ENCODE assay signal across 26 mouse cellular contexts in the genomic region with DNA sequence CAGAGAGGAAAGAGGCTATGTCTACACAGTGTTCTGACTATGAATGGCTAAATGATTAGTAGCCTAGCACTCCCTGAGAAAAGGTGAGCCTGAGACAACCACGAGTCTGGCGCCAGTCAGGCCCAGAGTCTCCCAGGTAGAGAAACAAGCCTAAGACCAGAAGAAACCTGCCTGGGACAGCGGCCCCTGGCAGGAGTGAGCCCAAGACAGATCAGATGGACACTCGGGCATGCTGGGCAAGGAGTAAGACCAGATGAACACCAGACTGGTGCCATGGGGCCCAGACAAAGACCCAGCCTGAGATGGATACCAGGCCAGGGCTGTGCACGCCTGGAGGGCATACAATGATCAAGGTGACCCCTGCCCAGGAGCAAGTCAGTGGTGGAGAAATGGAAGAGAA. TPM values are rescaled to one million over a fixed set of nuclear protein-coding genes. Genes with fewer than 3 reads are reported as not detected.
DNase-seq lines count a peak whose midpoint lies in the region; ATAC-seq and TF ChIP-seq lines count a peak whose summit lies in the region.
"Had no signal": no experiment of that assay in that cellular context is flagged by ENCODE, and none has a peak within 500 bp of the region (broad histone marks: within the 10 kb centered on the region; RNA-seq: fewer than 3 reads in every experiment).

No protein-coding gene starts in this region.

- H3K4me2 ChIP-seq in intestine, postnatal 0 days (replicated peaks; ENCODE audit: low read depth) = no peak overlapping the region
- no peak overlapping the region for H3K4me2 ChIP-seq in intestine, embryonic 16.5 days (ENCODE audit: low read depth, low read length)
- H3K4me2 ChIP-seq: forebrain, embryonic 13.5 days; heart, embryonic 13.5 days; hindbrain, embryonic 14.5 days had no signal

- peak overlapping the region; percentile 93 for H3K27ac ChIP-seq in gastrocnemius, adult 2 months
- no peak overlapping the region for H3K27ac ChIP-seq in intestine, postnatal 0 days (ENCODE audit: low read depth, low read length)
- no peak overlapping the region for H3K27ac ChIP-seq in intestine, embryonic 16.5 days (ENCODE audit: low read length)
- H3K27ac ChIP-seq in embryonic facial prominence, embryonic 10.5 days (replicated peaks) = 0 out of 2 replicates have a peak overlapping the region, but pooled peaks have one; percentile 4
- H3K27ac ChIP-seq: forebrain, embryonic 10.5 days; forebrain, embryonic 13.5 days; heart, embryonic 13.5 days; hindbrain, embryonic 14.5 days; hindbrain, postnatal 0 days had no signal

- 88% methylated on average over 5 of the region's 5 CpGs for WGBS in intestine, postnatal 0 days
- WGBS in intestine, embryonic 16.5 days = 82% methylated on average over 5 of the region's 5 CpGs
- WGBS in embryonic facial prominence, embryonic 10.5 days = 84% methylated on average over 5 of the region's 5 CpGs

- no peaks in the 10 kb centered on the region for H3K9me3 ChIP-seq in intestine, postnatal 0 days (ENCODE audit: control insufficient read depth)
- H3K9me3 ChIP-seq in intestine, embryonic 16.5 days (ENCODE audit: control insufficient read depth, low read length) = no peaks in the 10 kb centered on the region
- H3K9me3 ChIP-seq in embryonic facial prominence, embryonic 10.5 days = no peaks in the 10 kb centered on the region
- H3K9me3 ChIP-seq: forebrain, embryonic 10.5 days; forebrain, embryonic 13.5 days; heart, embryonic 13.5 days had no signal

- H3K4me3 ChIP-seq in gastrocnemius, adult 2 months = peak overlapping the region; percentile 9; the same call in 1 of the 2 replicates
- H3K4me3 ChIP-seq in intestine, postnatal 0 days (ENCODE audit: low read depth, low read length) = no peak overlapping the region
- H3K4me3 ChIP-seq in intestine, embryonic 16.5 days (ENCODE audit: low read length) = no peak overlapping the region
- no peak overlapping the region for H3K4me3 ChIP-seq in embryonic facial prominence, embryonic 10.5 days
- H3K4me3 ChIP-seq: forebrain, embryonic 10.5 days; forebrain, embryonic 13.5 days; heart, embryonic 13.5 days had no signal

- H3K36me3 ChIP-seq in intestine, postnatal 0 days (ENCODE audit: control insufficient read depth, insufficient read depth) = no peaks in the 10 kb centered on the region
- H3K36me3 ChIP-seq in intestine, embryonic 16.5 days (ENCODE audit: control insufficient read depth, insufficient read depth, low read length) = no peaks in the 10 kb centered on the region
- no peaks in the 10 kb centered on the region for H3K36me3 ChIP-seq in embryonic facial prominence, embryonic 10.5 days (replicated peaks)
- H3K36me3 ChIP-seq: forebrain, embryonic 10.5 days; heart, embryonic 13.5 days had no signal

- peak; percentile 22; the same call in 1 of the 2 replicates for ATAC-seq in intestine, postnatal 0 days
- ATAC-seq in intestine, embryonic 16.5 days = no peak
- 0 out of 2 replicates have a peak, but pooled peaks have one; percentile 4 for ATAC-seq in granulocyte monocyte progenitor cell, adult 5-6 weeks (replicated peaks; ENCODE audit: poor library complexity, severe bottlenecking)
- ATAC-seq: CD4-positive, CD25-positive, alpha-beta regulatory T cell, adult 4 months; forebrain, embryonic 13.5 days; forebrain, embryonic 16.5 days; inflammation-experienced regulatory T-cells, adult 6 months had no signal

- no peaks in the 10 kb centered on the region for H3K27me3 ChIP-seq in intestine, postnatal 0 days (replicated peaks; ENCODE audit: control insufficient read depth, insufficient read depth, low read length)
- no peaks in the 10 kb centered on the region for H3K27me3 ChIP-seq in intestine, embryonic 16.5 days (replicated peaks; ENCODE audit: control insufficient read depth, insufficient read depth, low read length)
- H3K27me3 ChIP-seq in embryonic facial prominence, embryonic 10.5 days (replicated peaks; ENCODE audit: low read depth, poor library complexity, severe bottlenecking) = no peaks in the 10 kb centered on the region
- H3K27me3 ChIP-seq: forebrain, embryonic 13.5 days; heart, embryonic 13.5 days had no signal

- intact Hi-C loops in gastrocnemius, adult 2 months (cut with DNase I) = loop anchor here (2.0 to 5.0 kb wide), 2 partner anchors 31 to 42 kb away; no protein-coding TSS in a partner anchor

- TF ChIP-seq CTCF in gastrocnemius, adult 2 months (IDR thresholded peaks at IDR 0.05) = no peak
- no peak for TF ChIP-seq CTCF in intestine, postnatal 0 days (IDR thresholded peaks at IDR 0.05; ENCODE audit: low read depth)

- DNase-seq in gastrocnemius, adult 2 months = peak; percentile 52
- no peak for DNase-seq in gastrocnemius, postnatal 10 days
- DNase-seq in embryonic facial prominence, embryonic 10.5 days (ENCODE audit: low spot score) = no peak
- no peak for DNase-seq in adrenal gland, postnatal 4 days (ENCODE audit: low spot score in 2 of 2)
- DNase-seq: adrenal gland, adult 2 months; adrenal gland, postnatal 14 days; cerebellum, adult 11-12 months; cerebellum, adult 9-10 months; cerebellum, postnatal 25 days; gastrocnemius, postnatal 36 days; heart, adult 18-20 months; heart, postnatal 14 days; heart, postnatal 4 days; kidney, adult 11 months; kidney, adult 9 months had no signal

- H3K9ac ChIP-seq in intestine, postnatal 0 days (ENCODE audit: low read depth, low read length) = no peak overlapping the region
- no peak overlapping the region for H3K9ac ChIP-seq in intestine, embryonic 16.5 days (ENCODE audit: low read depth, low read length)
- H3K9ac ChIP-seq: forebrain, embryonic 13.5 days; heart, embryonic 13.5 days; hindbrain, embryonic 14.5 days had no signal

- no peaks in the 10 kb centered on the region; the same call in 1 of the 2 replicates for H3K4me1 ChIP-seq in intestine, postnatal 0 days (replicated peaks; ENCODE audit: control insufficient read depth, insufficient read depth, low read length)
- H3K4me1 ChIP-seq in intestine, embryonic 16.5 days (ENCODE audit: control insufficient read depth, insufficient read depth, low read length) = peaks cover 3% of the 10 kb centered on the region; the same call in 1 of the 2 replicates
- H3K4me1 ChIP-seq in embryonic facial prominence, embryonic 10.5 days = peaks cover 3% of the 10 kb centered on the region; the same call in 1 of the 2 replicates
- H3K4me1 ChIP-seq: forebrain, embryonic 10.5 days; forebrain, embryonic 13.5 days had no signal

RNA-seq across cellular contexts. Expression of a gene that starts 32.5 kb away (rescaled TPM):
- total RNA-seq in gastrocnemius, adult 2 months (2021) = 10 to 100 TPM; 39.8 to 43.6 TPM
- 10 to 100 TPM; 27.7 to 28.0 TPM for total RNA-seq in gastrocnemius, postnatal 10 days (2021)
- polyA plus RNA-seq in intestine, postnatal 0 days (2015; fragmentation: Nextera tagmentation; extraction: Ambion mirVana) = 57.5 and 59.5 TPM in 2 replicates
- 48.2 and 61.4 TPM in 2 replicates for polyA plus RNA-seq in intestine, embryonic 16.5 days (2015; fragmentation: Nextera tagmentation; extraction: Ambion mirVana)
- 6.0 and 7.8 TPM in 2 replicates for polyA plus RNA-seq in embryonic facial prominence, embryonic 10.5 days (2016; fragmentation: Nextera tagmentation; extraction: Ambion mirVana)
- total RNA-seq in granulocyte monocyte progenitor cell, adult 5-6 weeks (2014; fragmentation: Nextera tagmentation) = 30.2 and 37.9 TPM in 2 replicates
- 21.4 and 29.6 TPM in 2 replicates for total RNA-seq in granulocyte monocyte progenitor cell, adult 5-6 weeks (2017)
- total RNA-seq in adrenal gland, postnatal 4 days (2021) = 10 to 100 TPM; 17.4 to 19.3 TPM

Comparison
In these comparisons a context has a peak if more than half of its experiments do, and no peak if none do; other contexts are left out.
1. H3K27ac ChIP-seq: peak in gastrocnemius, adult 2 months (single experiment) and embryonic facial prominence, embryonic 10.5 days (single experiment); none in intestine, postnatal 0 days (single experiment) and intestine, embryonic 16.5 days (single experiment).